Mouse (Mus musculus): Measurements from ENCODE around the gene Zfp979. TPM values are rescaled to one million over a fixed set of nuclear protein-coding genes. Genes with fewer than 3 reads are reported as not detected.
"Not testable (repeated sequence)": the region's sequence is repeated elsewhere in the genome, so short reads cannot be mapped to it uniquely, and the experiment has no call there.

Zfp979 gene
- total and polyA plus RNA-seq, 3 experiments: 0.82 TPM; not detected in 2

DNA sequence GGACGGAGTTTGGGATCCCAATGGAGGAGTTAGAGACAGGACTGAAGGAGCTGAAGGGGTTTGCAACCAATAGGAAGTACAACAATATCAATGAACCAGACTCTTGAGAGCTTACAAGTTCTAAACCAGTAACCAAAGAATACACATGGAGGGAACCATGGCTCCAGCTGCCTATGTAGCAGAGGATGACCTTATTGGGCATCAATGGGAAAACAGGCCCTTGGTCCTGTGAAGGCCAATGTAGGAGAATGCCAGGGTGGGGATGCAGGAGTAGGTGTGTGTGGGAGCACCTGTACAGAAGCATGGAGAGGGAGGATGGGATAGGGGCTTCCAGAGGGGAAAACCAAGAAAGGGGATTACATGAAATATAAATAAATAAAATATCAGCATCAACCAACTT, 40.4 kb downstream of the Zfp979 start:
- no peaks in the 10 kb centered on the region for H3K36me3 ChIP-seq (replicated peaks)
- H3K9me3 ChIP-seq (replicated peaks): peaks cover 37% of the 10 kb centered on the region
- DNase-seq (ENCODE audit: low spot score): no peak
- TF ChIP-seq CTCF (IDR thresholded peaks at IDR 0.05; ENCODE audit: low read depth, low read length) (no peak), GATA2 (IDR thresholded peaks at IDR 0.05; ENCODE audit: borderline replicate concordance, low read depth, low read length) (no peak), GATA1 (IDR thresholded peaks at IDR 0.05; ENCODE audit: borderline replicate concordance, low read length) (no peak), POLR2AphosphoS5 (IDR thresholded peaks at IDR 0.05; ENCODE audit: insufficient replicate concordance, low read depth, low read length) (no peak), TAL1 (conservative IDR thresholded peaks at IDR 0.05; ENCODE audit: low read depth, low read length) (no peak)
- H3K4me3 ChIP-seq (ENCODE audit: low read depth, low read length): no peak overlapping the region
- H3K27me3 ChIP-seq (ENCODE audit: insufficient read depth, low read length): no peaks in the 10 kb centered on the region
- ATAC-seq (ENCODE audit: extremely low read depth, insufficient number of reproducible peaks, low FRiP score, poor library complexity, severe bottlenecking): no peak
- no peaks in the 10 kb centered on the region for H3K4me1 ChIP-seq (ENCODE audit: insufficient read depth, low read depth, low read length)

DNA sequence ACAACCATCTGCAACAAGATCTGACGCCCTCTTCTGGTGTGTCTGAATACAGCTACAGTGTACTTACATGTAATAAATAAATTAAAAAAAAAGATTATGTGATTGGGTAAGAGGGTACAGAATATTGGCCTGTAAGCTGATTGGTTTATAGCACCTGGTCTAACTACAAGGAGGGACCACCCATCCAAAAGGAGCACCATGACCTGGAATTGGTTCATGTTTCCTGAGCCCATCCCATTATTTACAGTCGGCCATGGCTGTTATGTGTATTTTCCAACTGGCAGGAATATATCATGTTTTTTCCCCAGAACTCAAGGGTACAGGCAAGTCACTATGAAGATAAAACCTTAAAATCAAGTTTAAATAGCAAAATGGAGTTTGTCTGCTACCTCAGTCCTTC, 43.5 kb downstream of the Zfp979 start:
- DNase-seq (ENCODE audit: low spot score) (no peak), ATAC-seq (ENCODE audit: extremely low read depth, insufficient number of reproducible peaks, low FRiP score, poor library complexity, severe bottlenecking) (no peak)
- Histone ChIP-seq H3K4me1 (ENCODE audit: insufficient read depth, low read depth, low read length) (no peaks in the 10 kb centered on the region), H3K9me3 (replicated peaks) (peaks cover 34% of the 10 kb centered on the region), H3K4me3 (ENCODE audit: low read depth, low read length) (no peak overlapping the region), H3K36me3 (replicated peaks) (no peaks in the 10 kb centered on the region), H3K27me3 (ENCODE audit: insufficient read depth, low read length) (no peaks in the 10 kb centered on the region)
- TF ChIP-seq GATA1 (IDR thresholded peaks at IDR 0.05; ENCODE audit: borderline replicate concordance, low read length): no peak
- TF ChIP-seq CTCF (IDR thresholded peaks at IDR 0.05; ENCODE audit: low read depth, low read length): no peak
- TF ChIP-seq TAL1 (conservative IDR thresholded peaks at IDR 0.05; ENCODE audit: low read depth, low read length): no peak
- no peak for TF ChIP-seq POLR2AphosphoS5 (IDR thresholded peaks at IDR 0.05; ENCODE audit: insufficient replicate concordance, low read depth, low read length)
- TF ChIP-seq GATA2 (IDR thresholded peaks at IDR 0.05; ENCODE audit: borderline replicate concordance, low read depth, low read length): no peak

- no peak for TF ChIP-seq GATA1 (IDR thresholded peaks at IDR 0.05; ENCODE audit: borderline replicate concordance, low read length)
- TF ChIP-seq GATA2 (IDR thresholded peaks at IDR 0.05; ENCODE audit: borderline replicate concordance, low read depth, low read length): no peak
- TF ChIP-seq CTCF (IDR thresholded peaks at IDR 0.05; ENCODE audit: low read depth, low read length): no peak
- TF ChIP-seq TAL1 (conservative IDR thresholded peaks at IDR 0.05; ENCODE audit: low read depth, low read length): no peak
- TF ChIP-seq POLR2AphosphoS5 (IDR thresholded peaks at IDR 0.05; ENCODE audit: insufficient replicate concordance, low read depth, low read length): no peak
- Histone ChIP-seq H3K4me1 (ENCODE audit: insufficient read depth, low read depth, low read length) (no peaks in the 10 kb centered on the region), H3K4me3 (ENCODE audit: low read depth, low read length) (no peak overlapping the region), H3K9me3 (replicated peaks) (peaks cover 28% of the 10 kb centered on the region), H3K36me3 (replicated peaks) (no peaks in the 10 kb centered on the region), H3K27me3 (ENCODE audit: insufficient read depth, low read length) (no peaks in the 10 kb centered on the region)
- ATAC-seq (ENCODE audit: extremely low read depth, insufficient number of reproducible peaks, low FRiP score, poor library complexity, severe bottlenecking) (no peak; the same call in 1 of the 2 replicates), DNase-seq (ENCODE audit: low spot score) (no peak)
These were observed 44.6 kb downstream of the Zfp979 start for GRCm38 (mm10) chr4:147597685-147598084.

- not testable (repeated sequence) for H3K36me3 ChIP-seq (replicated peaks); H3K4me1 ChIP-seq (ENCODE audit: insufficient read depth, low read depth, low read length); H3K27me3 ChIP-seq (ENCODE audit: insufficient read depth, low read length); H3K4me3 ChIP-seq (ENCODE audit: low read depth, low read length); DNase-seq (ENCODE audit: low spot score); ATAC-seq (ENCODE audit: extremely low read depth, insufficient number of reproducible peaks, low FRiP score, poor library complexity, severe bottlenecking)
- H3K9me3 ChIP-seq (replicated peaks): peaks cover 20% of the 10 kb centered on the region
These were observed 47.7 kb downstream of the Zfp979 start for GRCm38 (mm10) chr4:147594630-147595029.

GRCm38 (mm10) chr4:147586511-147587473, 55.5 kb downstream of the Zfp979 start:
- no peak for TF ChIP-seq TAL1 (conservative IDR thresholded peaks at IDR 0.05; ENCODE audit: low read depth, low read length)
- TF ChIP-seq GATA2 (IDR thresholded peaks at IDR 0.05; ENCODE audit: borderline replicate concordance, low read depth, low read length): no peak
- TF ChIP-seq CTCF (IDR thresholded peaks at IDR 0.05; ENCODE audit: low read depth, low read length): no peak
- TF ChIP-seq POLR2AphosphoS5 (IDR thresholded peaks at IDR 0.05; ENCODE audit: insufficient replicate concordance, low read depth, low read length): no peak
- TF ChIP-seq GATA1 (IDR thresholded peaks at IDR 0.05; ENCODE audit: borderline replicate concordance, low read length): no peak
- no peak overlapping the region for H3K4me3 ChIP-seq (ENCODE audit: low read depth, low read length)
- H3K4me1 ChIP-seq (ENCODE audit: insufficient read depth, low read depth, low read length): no peaks in the 10 kb centered on the region
- H3K27me3 ChIP-seq (ENCODE audit: insufficient read depth, low read length): no peaks in the 10 kb centered on the region
- peaks cover 12% of the 10 kb centered on the region for H3K9me3 ChIP-seq (replicated peaks)
- no peaks in the 10 kb centered on the region for H3K36me3 ChIP-seq (replicated peaks)
- DNase-seq (ENCODE audit: low spot score) (no peak), ATAC-seq (ENCODE audit: extremely low read depth, insufficient number of reproducible peaks, low FRiP score, poor library complexity, severe bottlenecking) (peak; percentile 54)

- not testable (repeated sequence) for H3K36me3 ChIP-seq (replicated peaks); H3K27me3 ChIP-seq (ENCODE audit: insufficient read depth, low read length); DNase-seq (ENCODE audit: low spot score); H3K4me1 ChIP-seq (ENCODE audit: insufficient read depth, low read depth, low read length); ATAC-seq (ENCODE audit: extremely low read depth, insufficient number of reproducible peaks, low FRiP score, poor library complexity, severe bottlenecking); H3K4me3 ChIP-seq (ENCODE audit: low read depth, low read length)
- H3K9me3 ChIP-seq (replicated peaks): peaks cover 14% of the 10 kb centered on the region
These were observed 62.9 kb downstream of the Zfp979 start for GRCm38 (mm10) chr4:147579371-147579770.

- H3K4me3 ChIP-seq (ENCODE audit: low read depth, low read length); H3K27me3 ChIP-seq (ENCODE audit: insufficient read depth, low read length); ATAC-seq (ENCODE audit: extremely low read depth, insufficient number of reproducible peaks, low FRiP score, poor library complexity, severe bottlenecking); DNase-seq (ENCODE audit: low spot score); H3K9me3 ChIP-seq (replicated peaks); H3K4me1 ChIP-seq (ENCODE audit: insufficient read depth, low read depth, low read length); H3K36me3 ChIP-seq (replicated peaks): not testable (repeated sequence)
These were observed 71.2 kb downstream of the Zfp979 start for GRCm38 (mm10) chr4:147571156-147571555.
